Mouse (Mus musculus) heart, postnatal 10 days (tissue): Measurements from ENCODE around the gene Igflr1. TPM values are rescaled to one million over a fixed set of nuclear protein-coding genes. Genes with fewer than 3 reads are reported as not detected.

ENCODE experiments used
- DNase-seq, 2 experiments: peaks; one replicate each; pipeline ENCODE4 v3.0.0; 2021
- intact Hi-C: fragments of 180-260 bp; cut with DNase I; formaldehyde crosslinking; loops from one replicate; pipeline ENCODE4 v1.15.1; 2025
- total RNA-seq, 2 experiments: library from RNA; stranded (reverse); gene quantifications; 2 replicates each; pipeline ENCODE4 v1.2.3; 2021

The Igflr1 gene
- total RNA-seq: 1 to 10 TPM; 1.6 to 2.0 TPM

DNA sequence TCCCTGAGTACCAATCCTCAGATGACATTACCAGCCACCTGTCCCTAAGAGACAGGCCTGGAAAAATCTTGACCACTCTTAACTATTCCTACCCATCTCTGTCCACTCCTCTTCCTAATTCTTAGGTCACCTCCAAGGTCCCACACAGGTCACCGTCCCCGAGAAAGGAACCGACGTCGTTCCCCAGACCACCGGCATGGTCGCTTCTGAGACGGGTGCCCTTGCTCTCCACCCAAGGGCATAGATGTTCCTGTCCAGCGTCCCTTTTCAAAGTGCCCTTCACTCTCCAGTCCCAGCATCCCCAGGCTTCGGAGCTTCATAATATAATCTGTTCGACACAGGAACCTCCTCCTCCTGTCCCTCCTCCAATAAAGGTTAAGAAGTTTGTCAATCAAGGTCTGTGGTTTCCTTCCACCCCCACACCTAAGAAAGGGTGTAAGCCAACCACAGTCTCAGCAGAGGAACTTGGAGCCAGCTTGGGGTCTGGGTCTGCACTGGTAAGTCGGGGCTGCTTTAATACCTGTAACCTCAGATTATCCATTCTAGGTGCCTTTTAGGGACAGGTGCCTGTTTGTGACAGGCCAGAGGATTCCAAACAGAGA lies at the start of gene Igflr1:
Igflr1 (plus strand) TSS at position 458 of the 602 bp plus-strand sequence.
- DNase-seq: no peak
- intact Hi-C loops: loop anchor here (1.0 kb wide), 1 partner anchor 22 kb away; no protein-coding TSS in a partner anchor

DNA sequence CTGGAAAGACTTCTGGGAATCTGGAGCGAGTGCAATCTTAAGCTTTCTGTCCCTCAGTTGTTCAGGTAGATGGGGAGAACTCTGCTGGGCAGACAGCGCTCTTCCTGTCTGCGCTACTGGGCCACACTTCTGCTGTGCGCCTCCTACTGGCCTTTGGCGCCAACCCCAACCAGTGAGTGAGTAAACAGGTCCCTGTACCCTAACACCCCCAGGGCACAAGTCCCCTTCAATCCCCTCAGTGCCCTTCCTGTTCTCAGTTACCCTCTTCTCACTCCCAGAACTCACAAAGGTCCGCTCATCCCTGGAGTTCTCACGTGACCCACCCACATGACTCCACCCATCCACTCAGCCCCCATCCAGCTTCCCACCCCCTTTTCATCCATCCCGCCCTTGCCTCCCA lies 46.9 kb upstream of the Igflr1 start:
- no peak for DNase-seq
- intact Hi-C loops: no loop called here

DNA sequence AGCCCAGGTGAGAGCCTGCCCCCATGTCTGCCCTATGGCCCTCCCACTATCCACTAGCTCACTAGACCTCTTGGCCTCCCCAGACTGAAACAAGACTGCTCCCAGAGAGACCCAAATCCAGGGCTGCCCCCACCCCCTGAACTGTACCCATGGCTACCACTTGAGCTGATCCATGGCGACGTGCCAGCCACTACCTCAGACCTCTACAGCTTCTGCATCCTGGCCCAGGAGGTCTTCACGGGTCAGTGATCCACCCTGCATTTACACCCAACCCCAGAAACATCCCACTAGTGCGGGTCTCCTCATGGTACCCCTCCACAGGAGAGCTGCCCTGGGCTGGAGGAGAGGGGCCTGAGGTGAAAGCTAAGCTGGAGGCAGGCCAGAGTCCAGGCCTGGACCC lies 44.8 kb upstream of the Igflr1 start:
- intact Hi-C loops: no loop called here
- DNase-seq: no peak

DNA sequence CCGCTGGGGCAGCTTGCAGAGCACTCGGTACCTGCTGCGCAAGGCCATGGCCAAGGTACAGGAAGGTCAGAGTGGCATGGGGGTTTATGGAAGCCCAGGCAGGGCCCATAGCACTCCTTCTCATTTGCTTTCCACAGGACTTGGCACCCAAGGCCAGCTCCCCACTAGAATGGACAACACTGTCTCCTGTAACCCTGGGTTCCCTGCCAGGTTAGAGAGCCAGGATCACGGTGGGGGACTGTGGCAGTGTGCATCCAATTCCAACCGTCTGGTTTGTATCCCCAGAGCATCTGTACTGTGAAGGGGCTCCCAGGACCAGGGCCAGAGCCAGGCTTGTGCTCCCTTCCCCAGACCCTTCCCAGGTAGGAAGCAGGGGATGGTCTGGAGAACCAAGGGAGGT lies 44.4 kb upstream of the Igflr1 start:
- intact Hi-C loops: no loop called here
- no peak for DNase-seq

DNA sequence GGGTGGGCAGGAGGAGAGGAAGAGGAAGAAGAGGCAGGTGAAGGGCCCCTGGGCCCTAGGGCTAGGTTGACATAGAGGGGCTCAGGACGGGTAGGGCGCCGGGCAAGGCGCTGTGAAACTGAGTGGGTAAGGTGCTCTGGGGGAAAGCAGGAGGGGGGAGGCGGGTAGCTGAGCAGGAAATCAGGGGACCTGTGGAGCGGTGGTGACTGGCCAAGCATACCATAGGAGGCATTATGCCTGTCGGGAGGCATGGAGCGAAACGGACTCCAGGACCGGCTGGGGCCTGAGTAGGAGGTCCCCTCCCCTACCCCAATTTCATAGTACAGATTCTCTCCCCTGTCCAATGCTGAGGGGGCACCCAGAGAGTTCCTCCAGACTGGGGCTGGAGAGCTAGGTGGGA lies 42.4 kb upstream of the Igflr1 start:
- intact Hi-C loops: no loop called here
- DNase-seq: no peak

DNA sequence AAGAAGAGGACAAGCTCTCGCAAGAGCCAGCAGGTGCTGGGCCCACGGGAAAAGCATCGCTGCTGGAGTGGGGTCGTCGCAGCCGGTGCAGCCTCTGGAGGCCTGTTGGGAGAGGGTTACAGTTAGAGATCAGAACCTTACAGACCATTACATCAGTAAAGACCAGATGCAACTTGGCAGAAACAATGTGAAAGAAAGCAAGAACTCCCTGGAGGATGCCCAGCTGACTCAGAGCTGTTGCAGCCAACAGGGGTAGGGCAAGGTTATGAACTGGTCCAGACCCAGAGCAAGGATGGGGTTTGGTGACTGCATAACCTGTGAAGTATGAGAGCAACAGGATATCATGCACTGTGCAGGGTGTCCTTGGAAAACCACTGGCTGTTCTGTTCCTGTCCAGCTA lies 40.7 kb upstream of the Igflr1 start:
- intact Hi-C loops: no loop called here
- DNase-seq: peak in 1 of 2 experiments; percentile 28

DNA sequence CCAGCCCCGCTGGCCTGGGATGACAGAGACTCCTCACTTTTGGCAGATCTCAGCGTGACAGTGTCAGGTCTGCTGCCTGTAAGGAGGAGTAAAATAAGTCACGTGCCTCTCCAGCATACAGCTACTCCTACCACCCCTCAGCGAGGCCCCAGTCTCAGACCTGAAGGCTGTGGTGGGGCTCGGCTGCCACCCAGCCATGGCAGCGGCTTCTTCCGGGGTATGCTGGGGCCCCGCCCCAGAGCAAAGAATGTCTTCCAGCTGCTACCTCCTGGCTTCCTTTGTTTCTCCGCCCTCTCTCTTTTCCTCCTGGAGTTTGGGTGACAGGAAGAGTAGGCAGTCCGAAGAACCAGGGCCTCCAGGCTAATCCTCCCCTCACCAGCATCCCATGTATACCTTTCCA lies 39.3 kb upstream of the Igflr1 start:
- DNase-seq: no peak
- intact Hi-C loops: no loop called here

DNA sequence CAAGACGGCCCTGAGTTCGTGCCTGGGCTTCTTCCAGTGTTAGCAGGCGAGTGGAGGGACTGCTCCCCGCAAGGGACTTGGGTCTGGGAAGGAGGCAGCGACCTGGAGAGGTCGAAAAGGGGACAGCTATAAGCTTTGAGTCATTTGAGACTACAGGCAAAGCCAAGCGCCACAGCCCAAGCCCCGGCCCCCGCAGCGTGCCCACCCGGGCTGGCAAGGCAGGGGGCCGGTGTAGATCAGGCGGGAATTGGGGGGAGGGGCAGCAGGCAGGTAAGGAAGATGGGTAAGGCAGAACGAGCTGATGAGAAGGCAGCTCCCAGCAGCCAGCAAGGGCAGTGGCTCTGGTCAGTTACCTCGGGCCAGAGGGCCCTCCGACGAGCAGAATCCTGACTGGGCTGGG lies 38.8 kb upstream of the Igflr1 start:
- no peak for DNase-seq
- intact Hi-C loops: no loop called here

DNA sequence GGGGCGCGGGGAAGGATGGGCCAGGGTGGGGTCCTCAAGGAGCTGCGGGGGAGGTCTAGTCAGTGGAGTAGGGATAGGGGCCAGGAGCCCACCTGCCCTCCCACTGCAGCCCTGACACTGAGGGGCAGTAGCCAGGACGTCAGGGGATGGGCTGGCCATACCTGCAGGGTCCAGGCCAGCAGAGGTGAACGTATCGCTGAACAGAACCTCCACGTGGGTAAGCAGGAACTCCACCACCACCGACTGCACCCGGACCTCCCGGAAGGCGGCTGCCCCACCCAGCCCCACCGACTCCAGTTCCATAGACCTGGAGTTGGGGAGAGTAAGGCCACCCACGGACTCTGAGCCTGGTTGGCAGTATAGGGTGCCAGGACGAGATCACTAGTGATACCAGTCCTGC lies 38.2 kb upstream of the Igflr1 start:
- no peak for DNase-seq
- intact Hi-C loops: no loop called here

DNA sequence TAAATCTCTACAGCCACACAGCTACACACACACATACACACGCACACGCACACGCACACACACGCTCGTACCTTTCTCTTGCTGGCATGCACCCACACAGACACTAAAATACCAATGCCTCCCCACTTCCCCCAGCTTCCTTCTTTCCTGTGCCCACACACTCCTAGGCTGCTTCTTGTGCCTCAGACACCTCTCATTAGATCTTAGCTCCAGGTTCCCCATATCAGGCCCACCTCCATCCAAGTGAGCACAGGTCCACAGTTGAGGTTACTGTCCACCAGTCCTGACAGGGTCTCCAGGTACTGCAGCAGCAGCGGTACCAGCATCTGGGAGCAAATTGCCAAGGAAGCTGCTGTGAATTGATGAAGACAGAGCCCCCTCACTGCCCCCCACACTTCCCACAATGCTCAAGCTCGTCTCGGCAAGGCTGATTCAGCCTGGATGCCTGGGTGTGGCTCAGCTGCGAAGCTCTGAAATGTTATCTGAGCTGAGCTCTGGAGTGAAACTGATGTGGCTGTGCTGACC lies 33.9 kb upstream of the Igflr1 start:
- intact Hi-C loops: no loop called here
- no peak for DNase-seq

DNA sequence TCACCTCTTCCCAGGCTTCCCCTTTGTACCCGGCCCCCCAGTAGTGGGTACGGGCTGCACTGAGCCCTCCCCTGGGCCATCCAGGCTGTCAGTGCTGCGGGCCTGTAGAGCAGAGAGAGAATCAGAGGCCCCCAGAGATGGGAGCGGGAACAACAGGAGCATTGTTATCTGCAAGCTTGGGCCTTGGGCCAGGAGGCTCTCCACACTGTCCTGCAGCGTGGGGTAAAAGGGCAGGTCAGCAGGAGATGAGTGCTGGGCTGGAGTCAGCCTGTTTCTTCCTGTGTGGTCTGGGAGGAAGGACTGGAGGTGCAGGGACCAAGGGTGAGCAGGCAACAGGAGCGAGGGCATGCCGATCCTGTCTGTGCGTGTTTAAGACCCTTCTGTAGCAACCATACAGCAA lies 32.3 kb upstream of the Igflr1 start:
- peak; percentile 63 to 67 for DNase-seq
- intact Hi-C loops: no loop called here

DNA sequence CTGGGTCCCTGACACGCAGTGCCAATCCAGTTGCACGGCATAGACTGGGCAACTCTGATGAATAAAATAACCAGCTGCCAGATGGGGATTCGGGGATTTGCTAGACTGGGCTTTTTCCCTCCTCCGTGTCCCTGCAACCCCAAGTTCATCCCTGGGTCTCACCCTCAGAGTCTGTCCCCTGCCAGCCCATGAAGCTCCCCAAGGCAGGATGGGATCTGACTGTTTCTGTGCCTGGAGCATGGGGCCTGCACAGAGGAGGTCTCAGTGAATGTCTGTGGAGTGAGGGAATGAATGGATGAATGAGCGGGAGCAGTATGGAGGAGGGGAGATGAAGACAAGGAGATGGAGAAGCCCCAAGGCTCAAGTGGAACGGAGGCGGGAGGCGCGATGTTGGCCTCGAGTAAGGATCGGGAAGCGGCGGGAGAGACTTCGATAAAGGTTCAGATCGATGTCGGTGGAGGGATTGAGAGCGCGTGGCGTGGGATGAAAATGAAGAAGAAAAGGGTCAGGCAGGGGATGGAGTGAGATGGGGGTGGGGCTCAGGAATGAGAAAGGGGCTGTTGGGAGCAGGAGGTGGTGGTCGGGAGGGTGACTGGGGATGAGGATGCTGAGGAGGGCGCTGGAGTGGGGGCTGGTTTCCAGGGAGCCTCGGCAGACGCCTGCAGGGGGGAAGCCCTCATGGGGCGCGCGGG lies 31.1 kb upstream of the Igflr1 start:
- intact Hi-C loops: no loop called here
- no peak for DNase-seq

DNA sequence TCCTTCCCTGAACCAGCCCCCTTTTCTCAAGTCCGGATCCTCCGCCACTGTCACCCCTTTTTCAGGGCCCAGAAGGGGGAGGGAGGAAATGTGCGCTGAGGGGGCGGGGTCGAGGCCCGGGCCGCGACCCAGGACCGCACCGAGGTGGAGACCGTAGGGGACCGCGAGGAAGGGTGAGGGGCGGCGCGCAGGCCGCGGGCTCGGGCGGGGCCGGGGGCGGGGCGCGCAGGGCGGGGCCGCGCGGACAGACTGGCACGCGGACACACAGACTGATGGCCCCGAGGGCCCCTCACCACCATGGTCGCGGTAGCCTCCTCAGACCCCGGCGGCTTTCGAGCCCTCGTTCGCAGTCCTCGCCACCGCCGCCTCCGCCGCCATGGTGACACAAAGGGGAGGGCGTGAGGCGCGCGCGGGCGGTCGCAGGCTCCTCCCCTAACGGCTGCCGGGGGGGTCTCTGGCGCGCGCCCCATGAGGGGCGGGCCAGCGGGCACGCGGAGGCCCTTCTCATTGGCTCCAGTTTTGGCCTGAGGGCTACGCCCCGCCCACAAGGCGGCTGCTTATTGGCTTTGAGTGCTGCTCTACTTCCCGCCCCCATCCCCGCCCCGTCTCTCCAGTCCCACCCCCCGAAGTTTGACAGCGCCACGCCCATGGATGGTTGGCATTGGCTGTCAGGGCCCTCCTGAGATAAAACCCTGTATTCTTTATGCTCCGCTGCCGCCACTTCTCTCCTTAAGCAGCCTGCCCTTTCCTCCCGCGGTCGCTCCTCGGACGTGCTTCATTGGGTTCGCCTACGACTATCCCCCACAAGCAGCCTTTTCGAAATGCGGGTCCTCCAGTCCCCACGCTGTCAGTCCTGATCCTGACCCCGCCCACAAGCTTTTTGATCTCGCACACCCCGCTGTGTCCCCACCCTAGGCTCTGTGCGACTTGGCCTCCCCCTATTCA lies 30.3 kb upstream of the Igflr1 start, which contains the start of gene Arhgap33:
Arhgap33 (minus strand) TSS at position 428 of the 945 bp plus-strand sequence.
- intact Hi-C loops: no loop called here
- DNase-seq: peak; percentile 94 to 96

DNA sequence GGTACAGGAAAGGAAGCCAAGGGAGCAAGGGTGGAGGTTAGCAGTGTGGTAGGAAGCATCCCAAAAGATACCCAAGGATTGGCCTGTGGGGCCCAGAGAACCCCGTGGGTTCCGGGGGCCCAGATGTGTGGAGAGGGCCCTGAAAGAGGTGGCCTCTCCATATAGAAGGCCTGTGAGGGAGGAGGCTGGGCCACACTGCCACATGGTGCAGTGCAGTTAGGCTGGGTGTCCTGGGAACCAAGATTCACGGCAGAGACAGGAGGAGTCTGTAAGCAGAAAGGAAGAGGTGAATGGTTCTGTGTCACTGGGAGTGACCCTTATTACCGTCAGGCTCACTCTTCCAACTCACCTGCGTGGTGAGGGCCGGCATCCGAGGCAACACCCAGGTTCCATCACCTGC lies 24.7 kb upstream of the Igflr1 start:
- DNase-seq: no peak
- intact Hi-C loops: no loop called here

DNA sequence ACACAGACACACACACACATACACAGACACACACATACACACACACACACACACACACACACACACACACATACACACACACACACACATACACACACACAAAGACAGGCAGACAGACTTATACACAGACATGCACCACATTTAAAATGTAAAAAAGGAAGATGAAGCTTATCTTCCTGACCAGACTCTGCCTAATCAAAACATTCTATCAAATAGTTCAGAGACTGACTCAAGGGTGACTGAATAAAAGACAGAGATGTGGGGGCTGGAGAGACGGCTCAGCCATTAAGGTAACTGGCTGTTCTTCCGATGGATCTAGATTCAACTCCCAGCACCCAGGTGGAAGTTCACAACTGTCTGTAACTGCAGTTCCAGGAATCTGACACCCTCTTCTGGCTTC lies 20.9 kb upstream of the Igflr1 start:
- intact Hi-C loops: no loop called here
- no peak for DNase-seq

DNA sequence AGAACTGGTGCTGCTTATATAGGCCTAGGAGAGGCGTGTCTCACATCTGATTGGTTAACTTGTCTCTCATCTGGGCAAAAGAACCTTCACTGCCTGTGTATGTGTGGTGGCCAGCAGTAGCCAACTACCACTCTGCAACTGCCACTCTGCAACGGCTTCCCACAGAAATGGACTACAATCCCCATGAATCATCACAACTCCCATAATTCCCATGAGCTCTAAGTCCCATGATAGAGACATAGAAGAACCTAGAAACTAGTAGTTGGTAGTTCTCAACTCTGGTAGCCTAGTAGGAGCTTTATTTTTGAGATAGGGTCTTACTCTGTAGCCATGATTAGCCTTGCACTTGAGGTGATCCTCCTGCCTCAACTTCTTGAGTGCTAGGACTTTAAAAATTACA lies 15.3 kb upstream of the Igflr1 start:
- no peak for DNase-seq
- intact Hi-C loops: loop anchor here (2.0 to 5.0 kb wide), 2 partner anchors 59 to 178 kb away; no protein-coding TSS in a partner anchor

DNA sequence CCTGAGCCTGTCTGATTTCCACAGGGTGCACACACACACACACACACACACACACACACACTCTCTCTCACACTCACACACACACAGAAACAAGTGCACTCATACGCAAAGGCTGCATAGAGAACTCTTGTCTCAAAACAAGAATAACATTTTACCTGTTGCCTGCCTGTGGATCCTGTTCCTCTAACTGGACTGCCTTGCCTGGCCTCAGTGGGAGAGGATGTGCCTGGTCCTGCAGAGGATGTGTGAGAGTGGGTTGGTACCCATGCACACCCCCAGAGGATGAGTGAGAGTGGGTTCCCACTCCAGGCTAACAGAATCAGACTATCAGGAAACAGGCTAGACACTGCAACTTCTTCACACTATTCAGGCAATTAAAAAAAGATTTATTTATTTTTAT lies 14.6 kb upstream of the Igflr1 start:
- DNase-seq: no peak
- intact Hi-C loops: loop anchor here (2.0 to 5.0 kb wide), 2 partner anchors 60 to 178 kb away; no protein-coding TSS in a partner anchor

DNA sequence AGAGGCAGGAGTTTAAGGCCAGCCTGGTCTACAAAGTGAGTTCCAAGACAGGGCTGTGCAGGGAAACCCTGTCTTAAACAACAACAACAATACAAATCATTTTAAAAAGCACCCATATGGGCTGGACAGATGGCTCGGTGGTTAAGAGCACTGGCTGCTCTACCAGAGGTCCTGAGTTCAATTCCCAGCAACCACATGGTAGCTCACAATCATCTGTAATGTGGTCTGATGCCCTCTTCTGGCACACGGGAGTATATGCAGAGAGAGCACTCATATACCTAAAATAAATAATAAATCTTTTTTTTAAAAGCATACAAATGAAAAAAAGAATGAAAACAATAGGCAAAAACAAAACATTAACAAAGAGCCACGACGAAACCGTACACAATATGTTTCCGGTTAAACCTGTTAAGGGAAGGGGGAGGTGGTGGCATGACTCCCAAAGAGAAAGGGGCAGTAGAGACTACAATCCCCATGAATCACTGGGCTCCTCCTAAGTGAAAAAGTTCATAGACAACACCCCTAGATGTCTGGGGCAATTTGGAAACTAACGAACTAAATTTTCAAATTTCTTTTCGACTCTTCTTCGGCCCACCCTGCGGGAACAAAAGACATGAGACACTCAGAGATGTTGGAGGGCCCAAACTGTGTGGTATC lies 13.7 kb upstream of the Igflr1 start:
- intact Hi-C loops: loop anchor here (2.0 to 5.0 kb wide), 2 partner anchors 61 to 179 kb away; no protein-coding TSS in a partner anchor
- no peak for DNase-seq

DNA sequence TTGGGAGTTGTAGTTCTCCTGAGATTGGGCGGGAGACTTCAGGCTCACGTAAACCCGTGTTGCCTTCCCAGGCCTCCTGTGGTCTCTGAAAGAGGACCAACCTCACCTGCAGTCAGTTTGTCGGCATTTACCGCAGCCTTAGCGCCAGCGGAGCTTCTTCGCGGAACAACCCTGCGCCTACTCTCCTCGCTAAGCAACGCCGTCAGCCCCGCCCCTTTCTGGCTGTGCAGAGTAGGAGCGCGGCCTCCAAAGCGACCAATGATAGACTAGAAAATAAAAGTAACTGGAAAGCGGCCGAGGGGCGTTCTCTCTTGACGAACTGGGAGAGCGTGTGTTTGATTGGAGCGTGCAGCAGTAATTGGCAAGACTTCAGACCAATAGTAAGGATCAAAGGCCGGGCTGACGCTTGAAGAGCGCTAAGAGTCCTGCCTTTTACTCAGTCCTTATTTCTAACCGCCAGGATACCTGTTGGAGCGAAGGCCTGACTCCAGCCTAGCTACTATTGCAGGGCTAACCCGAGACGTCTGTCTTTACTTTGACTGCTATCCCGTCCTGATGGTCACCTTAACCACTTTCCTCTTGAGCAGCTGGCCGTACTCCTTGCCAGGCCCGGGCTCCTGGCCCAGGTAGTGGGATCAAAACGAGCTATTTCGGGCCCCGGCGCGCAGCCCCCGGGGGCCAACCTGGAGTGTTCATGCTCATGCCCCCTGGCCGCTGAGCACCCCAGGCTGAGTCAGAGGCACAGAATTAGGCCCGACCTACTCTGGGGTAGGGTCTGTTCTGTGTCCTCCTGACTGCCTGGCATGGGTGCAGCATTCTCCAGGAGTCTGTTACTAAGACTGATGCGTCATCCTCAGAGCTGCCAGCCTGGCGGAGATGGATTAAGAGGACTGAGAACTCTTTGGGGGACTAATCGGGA lies 12.9 kb upstream of the Igflr1 start, which contains the start of the genes Hspb6 and Proser3:
Hspb6 (plus strand) TSS at position 77 of the 919 bp plus-strand sequence.
Proser3 (minus strand) TSS at position 198 of the 919 bp plus-strand sequence.
- DNase-seq: peak; percentile 99
- intact Hi-C loops: loop anchor here (5.0 kb wide), 1 partner anchor 180 kb away; no protein-coding TSS in a partner anchor
